Mouse (Mus musculus) embryonic facial prominence, embryonic 11.5 days (tissue): ENCODE measurements around the gene Cntrob. TPM values are rescaled to one million over a fixed set of nuclear protein-coding genes. Genes with fewer than 3 reads are reported as not detected.
A peak's percentile ranks its signal among the peaks of the same experiment; 100 is the strongest.

Source experiments
- ATAC-seq: fragments of 200-750 bp; cut with Nextera tagmentation; replicated peaks from 2 replicates; pipeline ENCODE4 v1.8.0; 2017; ENCODE audit warnings: low read depth; ENCODE audit not compliant: insufficient number of reproducible peaks, low FRiP score, low TSS enrichment
- DNase-seq: peaks from one replicate; pipeline ENCODE4 v3.0.0-alpha.2; 2015; ENCODE audit warnings: low spot score
- H3K27ac ChIP-seq: fragments of 300-500 bp; sonication (generic); replicated peaks from 2 replicates; pipeline ENCODE4 v1.5.1; 2014; ENCODE audit warnings: mild to moderate bottlenecking, low read depth, low read length, control low read depth
- H3K27me3 ChIP-seq: fragments of 300-500 bp; sonication (generic); 2 replicates; pipeline ENCODE4 v1.6.1; 2014; ENCODE audit warnings: mild to moderate bottlenecking, low read length, moderate library complexity, mixed read lengths; ENCODE audit not compliant: control insufficient read depth, insufficient read depth
- H3K36me3 ChIP-seq: fragments of 300-500 bp; sonication (generic); replicated peaks from 2 replicates; pipeline ENCODE4 v1.6.1; 2014; ENCODE audit warnings: low read depth, mild to moderate bottlenecking, low read length, moderate library complexity, mixed read lengths; ENCODE audit not compliant: control insufficient read depth, insufficient read depth
- H3K4me1 ChIP-seq: fragments of 300-500 bp; sonication (generic); 2 replicates; pipeline ENCODE4 v1.6.1; 2014; ENCODE audit warnings: low read length, mixed read lengths; ENCODE audit not compliant: control insufficient read depth, insufficient read depth
- H3K4me2 ChIP-seq: fragments of 300-500 bp; sonication (generic); 2 replicates; pipeline ENCODE4 v1.6.1; 2014; ENCODE audit warnings: low read depth, mild to moderate bottlenecking, control low read depth, low read length, moderate library complexity
- H3K4me3 ChIP-seq: fragments of 300-500 bp; sonication (generic); 2 replicates; pipeline ENCODE4 v1.5.1; 2014; ENCODE audit warnings: low read depth, low read length, control low read depth
- H3K9ac ChIP-seq: fragments of 300-500 bp; sonication (generic); replicated peaks from 2 replicates; pipeline ENCODE4 v1.6.1; 2014; ENCODE audit warnings: mild to moderate bottlenecking, control low read depth, low read length
- H3K9me3 ChIP-seq: fragments of 300-500 bp; sonication (generic); replicated peaks from 2 replicates; pipeline ENCODE4 v1.6.1; 2016; ENCODE audit warnings: mild to moderate bottlenecking, low read length, inconsistent platforms, mixed read lengths; ENCODE audit not compliant: control insufficient read depth
- WGBS: fragments of 180-500 bp; shearing (Covaris S2); extraction: QIAGEN DNeasy Blood & Tissue Kit; methylation state at CpG from one replicate; pipeline ENCODE4 v1.1.7; 2014; 5-methylcytosine and 5-hydroxymethylcytosine counted together
- polyA plus RNA-seq: library from polyadenylated mRNA; unstranded; fragments of >200 nt; fragmentation: Nextera tagmentation; extraction: Ambion mirVana; gene quantifications from 2 replicates; pipeline ENCODE4 v1.2.1, GENCODE M21; 2014

Cntrob gene
- polyA plus RNA-seq, 1 experiment from 2014 or later: 19.3 TPM

- WGBS: 36% methylated on average over 8 of the region's 8 CpGs
- no peak overlapping the region for H3K4me3 ChIP-seq
- peaks cover 6% of the 10 kb centered on the region for H3K27me3 ChIP-seq
- H3K27ac ChIP-seq: no peak overlapping the region
- no peaks in the 10 kb centered on the region for H3K36me3 ChIP-seq
- DNase-seq (no peak), ATAC-seq (no peak)
- H3K9me3 ChIP-seq: no peaks in the 10 kb centered on the region
- no peak overlapping the region for H3K4me2 ChIP-seq
- no peaks in the 10 kb centered on the region for H3K4me1 ChIP-seq
- H3K9ac ChIP-seq: no peak overlapping the region; the same call in 1 of the 2 replicates
Measured at GRCm38 (mm10) chr11:69332713-69333253, 9.2 kb upstream of the Cntrob start.

GRCm38 (mm10) chr11:69331929-69332405 lies 8.4 kb upstream of the Cntrob start:
- Histone ChIP-seq H3K9ac (peak overlapping the region; percentile 67), H3K36me3 (no peaks in the 10 kb centered on the region), H3K4me2 (peak overlapping the region; percentile 69), H3K4me1 (no peaks in the 10 kb centered on the region), H3K4me3 (peak overlapping the region; percentile 41), H3K27ac (peak overlapping the region; percentile 35; the same call in 1 of the 2 replicates), H3K9me3 (no peaks in the 10 kb centered on the region), H3K27me3 (peaks cover 8% of the 10 kb centered on the region)
- WGBS: 1% methylated on average over 24 of the region's 24 CpGs
- peak; percentile 88 for DNase-seq
- peak; percentile 50; the same call in 1 of the 2 replicates for ATAC-seq

GRCm38 (mm10) chr11:69331152-69331551 lies 7.6 kb upstream of the Cntrob start:
- Histone ChIP-seq H3K4me2 (no peak overlapping the region), H3K9ac (no peak overlapping the region), H3K4me3 (no peak overlapping the region), H3K27ac (no peak overlapping the region), H3K9me3 (no peaks in the 10 kb centered on the region), H3K36me3 (no peaks in the 10 kb centered on the region), H3K27me3 (peaks cover 14% of the 10 kb centered on the region), H3K4me1 (peaks cover 4% of the 10 kb centered on the region)
- DNase-seq (no peak), ATAC-seq (no peak)
- WGBS: 91% methylated on average over 6 of the region's 6 CpGs

GRCm38 (mm10) chr11:69328517-69328916 lies 4.9 kb upstream of the Cntrob start:
- 91% methylated on average over 6 of the region's 6 CpGs for whole genome bisulfite sequencing
- peaks cover 14% of the 10 kb centered on the region for H3K27me3 ChIP-seq
- no peak overlapping the region for H3K4me3 ChIP-seq
- ATAC-seq: no peak
- no peak overlapping the region for H3K27ac ChIP-seq
- H3K9me3 ChIP-seq: no peaks in the 10 kb centered on the region
- no peaks in the 10 kb centered on the region for H3K36me3 ChIP-seq
- peaks cover 4% of the 10 kb centered on the region for H3K4me1 ChIP-seq
- H3K9ac ChIP-seq: no peak overlapping the region
- DNase-seq: no peak
- no peak overlapping the region for H3K4me2 ChIP-seq

GRCm38 (mm10) chr11:69327648-69328047 lies 4.1 kb upstream of the Cntrob start:
- Histone ChIP-seq H3K27me3 (peaks cover 14% of the 10 kb centered on the region), H3K4me2 (no peak overlapping the region), H3K9me3 (no peaks in the 10 kb centered on the region), H3K4me1 (peaks cover 8% of the 10 kb centered on the region), H3K27ac (no peak overlapping the region), H3K9ac (no peak overlapping the region), H3K4me3 (no peak overlapping the region), H3K36me3 (no peaks in the 10 kb centered on the region)
- WGBS: 44% methylated on average over 6 of the region's 6 CpGs
- DNase-seq: no peak
- ATAC-seq: no peak

- H3K27me3 ChIP-seq: peaks cover 14% of the 10 kb centered on the region
Measured at GRCm38 (mm10) chr11:69327157-69327442, 3.5 kb upstream of the Cntrob start.

GRCm38 (mm10) chr11:69326408-69327156 lies 3.0 kb upstream of the Cntrob start:
- Histone ChIP-seq H3K4me2 (peak overlapping the region; percentile 93), H3K4me1 (peaks cover 10% of the 10 kb centered on the region), H3K9ac (peak overlapping the region; percentile 58), H3K36me3 (no peaks in the 10 kb centered on the region), H3K27me3 (peaks cover 14% of the 10 kb centered on the region), H3K9me3 (no peaks in the 10 kb centered on the region), H3K27ac (no peak overlapping the region), H3K4me3 (peak overlapping the region; percentile 41)
- WGBS: 2% methylated on average over 45 of the region's 45 CpGs
- no peak for DNase-seq
- no peak for ATAC-seq

More at GRCm38 (mm10) chr11:69327157-69327442, 3.5 kb upstream of the Cntrob start:
- no peak overlapping the region for H3K27ac ChIP-seq
- no peak overlapping the region for H3K4me2 ChIP-seq
- WGBS: 9% methylated on average over 9 of the region's 9 CpGs
- H3K4me1 ChIP-seq: peaks cover 10% of the 10 kb centered on the region
- H3K9ac ChIP-seq: no peak overlapping the region
- H3K36me3 ChIP-seq: no peaks in the 10 kb centered on the region
- no peaks in the 10 kb centered on the region for H3K9me3 ChIP-seq
- no peak overlapping the region for H3K4me3 ChIP-seq
- DNase-seq: no peak
- ATAC-seq: no peak
